Mouse (Mus musculus) cerebellum, postnatal 10 days (tissue): ENCODE results near the gene Nat8f4.
"Not testable (repeated sequence)": the region's sequence is repeated elsewhere in the genome, so short reads cannot be mapped to it uniquely, and the experiment has no call there.

ENCODE experiments used
- DNase-seq, 2 experiments: peaks; one replicate each; pipeline ENCODE4 v3.0.0; 2021; ENCODE audit warnings: mixed read lengths in 2 of 2

The Nat8f4 gene

DNA sequence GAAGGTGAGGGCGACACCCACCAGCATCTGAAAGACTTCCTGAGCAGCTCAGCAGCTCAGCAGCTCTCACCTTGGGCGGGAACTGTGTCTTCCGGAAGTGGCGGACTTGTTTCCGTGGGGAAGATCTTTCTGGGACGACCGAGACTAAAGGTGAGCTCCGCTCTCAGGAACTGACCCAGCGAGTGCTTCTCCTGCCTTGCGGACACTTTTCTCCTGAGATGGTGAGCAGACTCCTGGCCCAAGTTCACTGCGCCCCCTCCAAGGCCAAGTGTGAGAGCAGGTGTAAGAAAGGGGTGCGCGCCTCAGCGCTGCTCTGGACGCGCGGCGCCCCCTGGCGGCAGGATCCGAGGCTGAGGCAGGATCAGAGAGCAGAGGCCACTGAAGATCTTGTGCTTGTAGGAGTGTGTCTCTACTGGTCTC, at the start of gene Nat8f4:
Gene Nat8f4 (minus strand): TSS at position 243 of the 420 bp plus-strand sequence.
- peak; percentile 91 for DNase-seq

DNA sequence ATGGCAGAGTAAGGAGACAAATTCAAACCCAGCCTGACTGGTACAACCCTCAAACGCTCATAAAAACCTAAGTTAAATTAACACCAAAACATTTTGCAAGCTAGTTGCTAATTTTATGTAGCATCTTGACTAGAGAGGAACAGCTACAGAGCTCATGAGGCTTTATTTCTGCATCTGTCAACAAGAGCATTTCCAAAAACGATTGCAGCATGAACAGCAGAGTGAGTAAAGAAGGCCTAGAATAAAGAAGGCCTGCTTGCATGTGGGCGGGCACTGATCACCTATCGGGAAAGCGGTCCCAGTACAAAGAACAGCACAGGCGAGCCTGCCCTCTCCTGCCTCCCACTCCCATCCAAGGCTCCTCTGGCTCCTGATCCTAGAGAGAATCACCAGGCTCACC, 43.9 kb upstream of the Nat8f4 start:
- DNase-seq = no peak

DNA sequence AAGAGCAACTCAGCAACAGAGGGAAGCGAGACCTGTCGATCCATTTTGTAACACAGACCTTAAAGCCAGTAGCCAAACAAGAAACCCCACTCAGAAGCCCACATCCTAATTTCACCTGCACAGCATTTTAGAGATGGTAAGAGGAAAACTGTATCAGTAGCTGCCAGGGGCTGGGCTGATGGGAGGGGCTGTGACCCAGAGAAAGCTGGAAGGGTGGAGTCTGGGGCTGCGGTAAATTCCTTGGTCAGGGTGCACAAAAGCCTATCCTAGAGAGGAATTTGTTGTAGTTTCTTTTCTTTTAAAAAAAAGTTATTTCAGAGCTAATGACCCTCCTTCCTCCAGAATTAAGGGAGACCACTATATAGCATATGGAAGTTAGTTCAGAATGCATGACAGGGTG, 37.8 kb upstream of the Nat8f4 start:
- DNase-seq = no peak

DNA sequence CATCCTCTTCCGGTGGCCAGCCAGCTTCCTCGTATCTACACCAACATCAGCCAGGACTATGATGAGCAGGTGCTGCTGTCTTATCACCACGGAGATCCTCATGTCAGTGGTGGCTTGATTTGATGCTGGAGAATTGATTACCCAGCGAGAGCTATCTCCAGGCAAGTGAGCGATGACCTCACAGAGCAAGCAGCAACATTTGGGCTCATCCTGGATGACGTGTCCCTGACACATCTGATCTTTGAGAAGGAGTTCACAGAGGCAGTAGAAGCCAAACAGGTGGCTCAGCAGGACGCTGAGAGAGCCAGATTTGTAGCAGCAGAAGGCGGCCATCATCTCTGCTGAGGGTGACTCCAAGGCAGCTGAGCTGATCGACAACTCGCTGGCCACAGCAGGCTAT, 34.0 kb upstream of the Nat8f4 start:
- DNase-seq = no peak

DNA sequence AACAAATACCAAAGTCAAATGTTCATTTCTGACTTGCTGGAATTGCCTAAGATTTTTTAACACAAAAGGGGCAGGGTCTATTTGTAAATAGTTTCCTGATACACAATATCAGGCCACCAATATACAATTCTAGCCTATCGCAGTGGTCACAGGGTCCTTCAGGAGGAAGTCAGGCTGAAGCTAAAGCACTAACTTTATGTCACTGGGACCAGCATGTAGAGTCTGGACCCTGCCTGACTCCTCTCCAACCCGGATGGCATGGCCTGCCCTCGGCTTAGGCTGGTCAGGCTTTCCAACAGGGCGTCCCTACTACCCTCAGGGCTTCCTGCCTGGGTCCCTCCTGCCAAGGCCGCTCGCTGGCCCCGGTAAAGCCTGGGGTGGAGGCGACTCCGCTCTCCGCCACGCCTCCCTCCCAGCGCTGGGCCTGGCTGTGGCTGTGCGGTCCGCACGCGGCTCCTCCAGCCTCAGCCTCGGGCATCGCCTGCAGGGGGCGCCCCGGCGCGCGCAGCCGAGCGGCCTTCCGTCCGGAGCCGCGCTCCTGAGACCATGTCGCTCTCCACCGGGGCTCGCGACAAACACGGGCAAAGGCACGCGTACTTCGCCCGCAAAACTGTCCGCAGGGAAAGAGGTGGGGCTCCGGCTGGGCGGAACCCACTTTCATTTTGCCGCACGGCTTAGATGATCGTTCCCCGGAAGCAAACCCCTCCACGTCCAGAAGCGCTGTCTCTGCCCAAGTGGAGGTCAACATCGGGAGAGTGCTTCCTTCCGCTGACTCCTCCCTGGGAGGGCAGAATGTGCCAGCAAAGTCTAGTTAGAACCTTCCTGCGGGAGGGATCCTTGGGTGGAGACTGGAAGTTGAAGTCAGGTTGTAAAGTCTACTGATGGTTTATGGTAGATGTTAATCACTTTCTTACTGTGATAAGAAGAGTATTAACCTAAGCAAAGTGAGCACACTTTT, 32.1 kb upstream of the Nat8f4 start:
- DNase-seq = peak; percentile 87 to 88

DNA sequence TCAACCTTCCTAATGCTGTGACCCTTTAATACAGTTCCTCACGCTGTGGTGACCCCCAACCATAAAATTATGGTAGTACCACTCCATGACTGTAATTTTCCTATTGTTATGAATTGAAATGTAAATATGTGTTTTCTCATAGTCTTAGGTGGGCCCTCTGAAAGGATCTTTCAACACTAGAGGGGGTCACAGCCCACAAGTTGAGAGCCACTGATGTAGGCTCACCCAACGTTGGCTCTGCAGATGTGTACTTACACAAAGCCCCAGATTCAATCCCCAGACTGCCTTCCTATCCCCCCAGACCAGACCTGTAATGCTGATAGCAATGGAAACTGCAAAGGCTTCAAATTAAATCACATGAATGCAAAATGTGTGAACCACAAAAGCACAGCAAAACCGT, 31.0 kb upstream of the Nat8f4 start:
- no peak for DNase-seq

DNA sequence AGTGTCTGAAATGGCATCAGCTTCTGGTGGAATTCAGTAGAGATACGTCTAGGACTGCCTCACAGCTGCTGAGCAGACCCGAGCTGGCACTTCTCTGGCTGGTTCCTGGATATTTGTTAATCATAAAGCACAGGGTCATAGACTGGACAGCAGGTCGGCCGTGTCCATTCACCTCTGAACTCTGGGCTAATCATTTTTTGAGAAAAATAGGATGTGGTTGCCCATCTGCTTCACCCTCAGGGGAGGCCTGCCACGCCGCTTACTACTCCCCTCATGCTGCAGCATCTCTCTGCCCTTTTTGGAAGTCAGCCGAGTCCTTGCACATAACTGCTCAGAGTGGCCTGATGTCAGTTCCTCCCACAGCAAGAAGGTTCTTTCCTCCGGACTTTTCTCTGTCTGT, 29.4 kb upstream of the Nat8f4 start:
- DNase-seq = no peak

DNA sequence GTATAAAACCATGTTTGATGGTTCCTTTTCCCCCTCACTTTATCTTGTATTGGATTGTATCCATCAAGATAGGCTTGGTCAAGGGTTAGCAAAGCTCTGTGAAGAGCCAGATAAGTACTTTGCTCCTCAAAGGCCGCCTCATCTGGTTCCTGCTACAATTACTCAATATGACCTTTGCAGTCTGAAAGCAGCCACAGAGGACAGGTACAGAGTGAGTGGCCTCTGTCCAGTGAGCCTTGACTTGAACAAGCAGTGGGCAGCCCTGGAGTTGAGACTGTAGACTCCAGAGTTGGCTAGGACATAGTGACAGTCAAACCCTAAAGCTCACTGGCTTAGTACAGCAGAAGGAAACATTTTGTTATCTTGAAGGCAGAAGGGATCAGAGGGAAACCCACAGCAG, 24.6 kb upstream of the Nat8f4 start:
- no peak for DNase-seq

DNA sequence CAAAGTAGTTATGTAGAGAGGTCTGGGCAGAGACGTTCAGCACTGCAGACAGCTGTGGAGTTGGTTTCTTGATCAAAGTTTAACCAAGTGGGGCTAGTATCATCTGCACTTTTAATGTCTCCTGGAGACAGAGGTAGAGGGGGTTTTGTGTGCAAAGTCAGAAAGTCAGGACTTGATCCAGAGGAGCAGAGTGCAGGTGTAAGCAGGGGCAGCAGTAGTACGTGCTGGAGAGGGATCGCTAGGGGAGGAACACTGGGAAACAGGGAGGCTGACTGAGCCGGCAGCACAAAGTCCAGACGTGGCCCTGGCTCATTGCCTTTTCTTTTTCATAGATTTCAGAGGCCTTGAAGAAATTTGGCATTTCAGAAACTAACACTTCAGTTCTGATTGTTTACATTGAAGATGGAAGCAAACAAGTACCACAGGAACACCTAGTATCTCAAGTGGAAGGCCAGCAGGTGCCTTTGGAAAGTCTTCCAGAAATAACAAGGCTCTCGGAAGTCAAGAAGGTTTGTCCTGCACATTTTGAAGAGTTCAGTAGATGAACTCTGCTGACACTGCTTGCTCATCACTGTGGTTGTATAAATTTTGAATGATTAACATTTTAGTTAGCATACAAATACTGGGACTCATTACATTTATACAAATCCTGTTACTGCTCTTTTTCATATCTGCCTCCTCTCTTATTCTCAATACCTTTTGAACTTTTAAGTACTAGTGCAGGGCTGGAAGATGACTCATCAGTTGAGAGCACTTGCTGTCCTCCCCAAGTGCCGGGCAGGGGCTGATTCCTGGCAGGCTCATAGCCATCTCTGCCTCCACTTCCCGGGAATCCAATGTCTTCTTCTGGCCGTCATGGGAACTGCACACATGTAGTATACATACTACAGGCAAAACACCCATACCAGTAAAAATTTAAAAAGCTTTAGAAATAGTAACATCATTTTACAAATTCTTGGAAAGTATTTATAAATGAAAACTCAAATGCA, 23.1 kb upstream of the Nat8f4 start:
- DNase-seq = no peak

DNA sequence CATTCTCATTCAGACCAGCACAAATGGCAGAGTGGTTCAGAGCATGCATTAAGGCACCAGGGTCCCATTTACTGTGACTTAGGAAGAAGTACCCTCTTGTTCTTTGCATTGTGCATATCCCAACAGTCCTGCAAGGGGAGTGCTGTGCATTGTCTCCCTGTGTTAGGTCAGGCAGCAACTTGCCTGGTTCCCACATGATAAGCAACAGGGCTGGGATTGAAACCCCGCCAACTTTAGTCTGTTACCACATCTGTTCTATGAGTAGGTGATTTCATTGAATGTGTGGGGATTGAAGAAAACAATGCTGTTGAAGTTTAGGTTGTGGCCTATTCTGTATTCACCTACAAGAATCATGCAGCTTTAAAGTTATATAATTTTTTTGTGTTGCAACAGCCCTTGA, 22.0 kb upstream of the Nat8f4 start:
- no peak for DNase-seq

DNA sequence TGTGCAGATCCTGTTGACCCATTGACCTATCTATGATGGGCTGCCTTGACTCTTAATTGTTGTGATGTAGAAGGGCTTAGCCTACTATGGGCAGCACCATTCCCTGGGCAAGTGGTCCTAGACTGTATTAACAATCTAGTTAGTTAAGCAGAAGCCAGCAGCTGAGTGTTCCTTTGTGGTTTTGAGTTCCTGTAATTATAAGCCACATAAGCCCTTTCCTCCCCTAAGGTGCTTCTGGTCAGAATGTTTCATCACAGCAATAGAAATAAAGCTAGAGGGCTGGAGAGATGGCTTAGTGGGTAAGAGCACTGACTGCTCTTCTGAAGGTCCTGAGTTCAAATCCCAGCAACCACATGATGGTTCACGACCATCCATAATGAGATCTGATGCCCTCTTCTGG, 19.0 kb upstream of the Nat8f4 start:
- DNase-seq = no peak

DNA sequence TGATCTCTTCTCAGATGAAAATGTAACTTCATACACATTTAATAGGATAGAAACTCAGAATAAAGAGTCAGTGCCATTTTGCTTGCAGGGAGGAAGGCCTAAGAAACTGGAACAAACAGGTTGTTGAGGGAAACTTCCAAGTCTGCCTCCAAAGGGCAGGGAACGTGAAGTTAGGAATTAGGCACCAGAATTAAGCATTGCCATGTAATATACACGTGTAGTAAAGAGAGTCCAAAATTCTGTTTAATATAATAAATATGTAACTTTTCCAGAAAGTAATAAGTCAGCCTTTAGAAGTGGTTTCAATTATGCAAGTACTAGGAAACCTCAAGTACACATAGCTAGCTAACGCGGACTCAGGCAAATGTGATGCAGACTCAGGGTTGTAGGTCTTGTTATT, 14.7 kb upstream of the Nat8f4 start:
- no peak for DNase-seq

DNA sequence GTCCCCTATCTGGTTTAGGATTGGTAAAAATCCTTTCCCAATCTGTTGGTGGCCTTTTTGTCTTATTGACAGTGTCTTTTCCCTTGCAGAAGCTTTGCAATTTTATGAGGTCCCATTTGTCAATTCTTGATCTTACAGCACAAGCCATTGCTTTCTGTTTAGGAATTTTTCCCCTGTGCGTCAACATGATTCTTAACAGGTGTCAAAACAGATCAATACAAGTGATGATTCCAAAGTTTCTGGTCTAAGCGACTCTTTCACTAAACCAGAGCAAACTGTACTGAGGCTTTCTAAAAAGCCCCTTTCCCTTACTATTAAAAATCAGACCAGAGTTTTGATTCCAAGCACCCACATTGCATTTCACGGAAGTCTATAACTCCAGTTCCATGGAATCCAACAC, 13.7 kb upstream of the Nat8f4 start:
- DNase-seq = not testable (repeated sequence)

DNA sequence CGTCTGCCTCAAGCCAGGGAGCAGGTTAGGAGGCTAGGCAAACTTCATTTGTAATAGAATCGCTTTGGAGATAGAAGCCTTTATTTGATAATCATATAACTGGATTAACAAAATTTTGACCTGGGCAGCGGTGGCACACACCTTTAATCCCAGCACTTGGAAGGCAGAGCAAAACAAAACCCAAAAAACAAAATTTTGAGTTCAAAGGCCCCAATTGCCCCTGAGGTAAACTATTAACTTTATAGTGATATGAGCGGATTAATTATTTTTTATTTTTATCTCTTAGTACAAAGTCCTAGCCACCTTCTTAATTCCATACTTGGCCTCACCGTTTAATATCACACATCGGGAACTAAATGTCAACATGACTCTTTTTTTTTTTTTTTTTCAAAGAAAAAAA, 11.9 kb upstream of the Nat8f4 start:
- DNase-seq = no peak

DNA sequence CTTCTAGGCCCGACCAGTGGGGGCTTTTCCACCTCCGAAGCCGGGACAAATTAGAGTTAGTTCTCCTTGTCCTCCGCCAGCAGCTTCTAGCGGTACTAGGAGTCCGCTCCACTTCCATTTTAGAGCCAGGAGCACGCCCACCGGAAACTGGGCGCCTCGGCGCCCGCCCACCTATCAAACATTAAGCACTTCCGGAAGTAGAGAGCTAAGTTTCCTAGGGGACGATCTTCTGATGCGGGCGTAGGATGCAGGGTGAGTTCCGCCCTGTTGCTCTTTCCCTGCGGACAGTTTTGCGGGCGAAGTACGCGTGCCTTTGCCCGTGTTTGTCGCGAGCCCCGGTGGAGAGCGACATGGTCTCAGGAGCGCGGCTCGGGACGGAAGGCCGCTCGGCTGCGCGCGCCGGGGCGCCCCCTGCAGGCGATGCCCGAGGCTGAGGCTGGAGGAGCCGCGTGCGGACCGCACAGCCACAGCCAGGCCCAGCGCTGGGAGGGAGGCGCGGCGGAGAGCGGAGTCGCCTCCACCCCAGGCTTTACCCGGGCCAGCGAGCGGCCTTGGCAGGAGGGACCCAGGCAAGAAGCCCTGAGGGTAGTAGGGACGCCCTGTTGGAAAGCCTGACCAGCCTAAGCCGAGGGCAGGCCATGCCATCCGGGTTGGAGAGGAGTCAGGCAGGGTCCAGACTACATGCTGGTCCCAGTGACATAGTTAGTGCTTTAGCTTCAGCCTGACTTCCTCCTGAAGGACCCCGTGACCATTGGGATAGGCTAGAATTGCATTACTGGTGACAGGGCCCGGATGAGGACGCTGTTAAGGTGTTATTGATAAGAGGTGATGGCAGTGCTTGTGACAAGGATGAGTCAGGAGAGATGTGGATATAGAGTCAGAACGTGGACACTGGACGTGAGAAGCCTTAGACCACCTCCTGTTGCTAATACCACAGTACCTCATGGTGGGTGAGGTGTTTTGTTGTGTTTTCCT, 11.1 kb upstream of the Nat8f4 start, which contains the start of gene Nat8f1:
Gene Nat8f1 (minus strand): TSS at position 149 of the 975 bp plus-strand sequence.
- peak; percentile 88 to 91 for DNase-seq

DNA sequence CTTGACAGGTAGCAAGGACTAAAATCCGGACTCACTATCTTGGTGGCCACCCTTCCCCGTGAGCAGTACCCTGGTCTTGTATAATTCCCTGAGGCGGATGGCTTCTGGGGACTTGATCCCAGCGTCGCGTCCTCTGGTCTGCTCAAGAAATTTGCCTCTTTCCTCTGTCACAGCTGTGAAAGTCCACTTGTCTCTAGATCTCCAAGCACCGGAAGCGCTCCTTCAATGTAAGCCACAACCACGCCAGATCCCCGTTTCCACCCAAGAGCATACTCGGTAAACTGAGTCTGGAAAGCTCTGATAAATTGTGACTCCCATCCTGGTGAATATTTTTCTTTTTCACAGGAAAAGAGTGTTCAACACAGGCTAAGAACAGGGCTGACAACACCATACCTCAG, 10.5 kb upstream of the Nat8f4 start:
- DNase-seq = peak; percentile 15 to 45

DNA sequence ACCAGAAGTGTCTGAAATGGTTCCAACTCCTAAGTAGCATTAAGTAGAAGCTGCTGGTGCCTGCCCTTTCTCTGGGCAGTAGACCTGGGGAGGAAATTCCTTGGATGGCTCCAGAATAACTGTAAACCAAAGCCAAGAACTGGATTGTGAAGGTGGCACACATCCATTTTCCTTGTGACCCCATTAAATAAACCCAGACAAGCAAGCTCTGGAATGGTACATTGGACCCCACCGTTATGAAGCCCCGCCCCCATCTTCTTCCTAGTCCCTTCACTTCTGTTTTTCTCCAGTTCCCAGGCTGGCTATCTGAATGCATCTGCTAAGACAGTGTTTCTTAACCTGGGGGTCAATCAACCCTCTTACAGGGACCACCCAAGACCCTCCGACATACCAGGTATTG, 6.9 kb upstream of the Nat8f4 start, which contains the start of gene Tprkb:
Gene Tprkb (plus strand): TSS at position 279 of the 400 bp plus-strand sequence.
- no peak for DNase-seq

DNA sequence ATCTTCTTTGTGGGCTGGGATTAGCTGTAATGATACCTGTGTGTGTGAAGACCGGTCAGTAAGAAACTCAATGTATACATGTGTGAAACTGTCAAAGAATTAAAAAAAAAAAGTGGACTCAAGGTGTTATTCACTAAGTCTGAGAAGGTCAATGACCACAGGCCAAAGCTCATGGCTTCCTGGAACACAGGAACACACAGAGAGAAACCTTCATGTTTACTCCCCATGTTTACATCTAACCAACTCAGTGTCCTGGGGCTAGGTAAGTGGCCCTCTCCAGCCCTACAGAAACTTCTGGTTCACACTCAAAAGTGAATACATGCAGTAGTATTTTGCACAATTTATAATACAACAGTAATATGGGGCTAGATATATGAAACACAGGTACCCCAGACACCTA, 5.0 kb upstream of the Nat8f4 start:
- DNase-seq = no peak

DNA sequence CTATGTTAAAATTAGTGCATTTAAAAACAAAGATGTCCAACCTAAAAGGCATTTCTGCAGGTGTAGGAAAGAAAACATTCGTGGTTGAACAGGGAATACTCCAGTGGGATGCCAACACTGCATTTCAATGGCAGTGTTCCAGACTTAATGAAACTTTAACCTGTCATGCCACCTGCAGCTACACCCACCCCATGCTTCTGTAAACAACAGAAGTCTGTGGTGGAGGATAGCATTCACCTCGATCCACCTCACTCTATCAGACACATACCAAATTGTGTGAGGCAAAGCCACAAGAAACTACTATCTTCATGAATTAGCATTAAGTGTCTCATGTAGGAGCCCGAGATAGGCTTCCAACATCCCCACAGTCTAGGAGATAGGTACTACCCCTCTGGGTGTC, 3.7 kb upstream of the Nat8f4 start:
- DNase-seq = no peak

DNA sequence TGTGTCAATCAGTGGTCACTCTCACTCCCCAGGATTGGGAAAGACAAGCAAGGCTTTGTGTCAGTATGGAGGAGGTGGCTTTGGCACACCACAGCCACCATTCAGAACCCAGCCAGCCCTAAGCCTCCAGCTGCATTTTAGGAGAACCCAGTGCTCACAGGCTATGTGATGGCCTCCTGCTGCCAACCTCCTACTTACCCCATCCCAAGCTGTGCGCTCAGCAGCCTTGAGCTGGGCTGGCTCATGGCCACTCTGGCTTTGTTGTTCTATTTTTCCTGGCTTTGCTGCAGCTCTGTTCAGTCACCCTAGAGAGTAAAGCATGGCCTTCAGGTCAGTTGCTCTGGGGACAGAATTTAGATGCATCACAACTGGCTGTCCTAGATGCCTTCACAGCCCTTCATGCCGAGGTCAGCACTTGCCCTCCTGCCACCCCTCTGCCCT, 2.2 kb upstream of the Nat8f4 start:
- DNase-seq = peak in 1 of 2 experiments; percentile 49

DNA sequence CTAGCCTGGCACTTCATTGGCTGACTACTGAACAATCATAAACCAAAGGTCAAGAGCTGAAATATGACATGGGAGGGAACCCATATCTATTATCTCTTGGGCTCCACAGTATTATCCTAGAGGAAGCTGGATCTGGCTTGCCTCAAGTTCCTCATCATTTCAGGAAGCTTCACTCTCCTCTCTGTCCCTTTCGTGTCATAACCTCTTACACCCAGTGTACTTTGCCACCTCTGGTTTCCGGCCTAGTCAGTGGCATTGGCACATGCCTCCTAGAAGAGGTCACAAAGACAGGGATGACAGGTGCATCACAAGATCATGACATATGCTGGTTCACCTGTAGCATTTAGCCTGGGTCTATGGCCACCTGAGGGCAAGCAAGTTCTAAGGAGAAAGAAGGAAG, 2.4 kb downstream of the Nat8f4 start:
- DNase-seq = no peak
